Mouse (Mus musculus) kidney, adult 2 months (tissue): Measurements from ENCODE around the gene Aldh3b1. TPM values are rescaled to one million over a fixed set of nuclear protein-coding genes. Genes with fewer than 3 reads are reported as not detected.
"Not testable (repeated sequence)": the region's sequence is repeated elsewhere in the genome, so short reads cannot be mapped to it uniquely, and the experiment has no call there.

Source experiments
- DNase-seq: peaks from one replicate; pipeline ENCODE4 v3.0.0; 2021
- H3K27ac ChIP-seq: fragments of 200-500 bp; 2 replicates; pipeline ENCODE4 v1.5.1; 2012; ENCODE audit warnings: low read depth, low read length, control low read depth, inconsistent platforms; ENCODE audit not compliant: insufficient read depth
- H3K27me3 ChIP-seq: fragments of 200-500 bp; replicated peaks from 2 replicates; pipeline ENCODE4 v1.6.1; 2012; ENCODE audit warnings: mild to moderate bottlenecking, moderate library complexity, low read length, inconsistent platforms; ENCODE audit not compliant: control insufficient read depth, insufficient read depth
- H3K36me3 ChIP-seq: fragments of 200-500 bp; 2 replicates; pipeline ENCODE4 v1.6.1; 2012; ENCODE audit warnings: mild to moderate bottlenecking, moderate library complexity, low read length, inconsistent platforms; ENCODE audit not compliant: control insufficient read depth, insufficient read depth
- H3K4me1 ChIP-seq: fragments of 200-500 bp; 2 replicates; pipeline ENCODE4 v1.6.1; 2011; ENCODE audit warnings: low read length; ENCODE audit not compliant: control insufficient read depth, insufficient read depth
- H3K4me3 ChIP-seq: fragments of 200-500 bp; 2 replicates; pipeline ENCODE4 v1.5.1; 2011; ENCODE audit warnings: mild to moderate bottlenecking, low read depth, low read length, control low read depth; ENCODE audit not compliant: insufficient read depth
- CTCF ChIP-seq: fragments of 200-500 bp; conservative IDR thresholded peaks from 2 replicates; pipeline ENCODE4 v1.5.1; 2011; ENCODE audit warnings: low read depth, mild to moderate bottlenecking, control low read depth, low read length, moderate library complexity, mixed read lengths; ENCODE audit not compliant: insufficient read depth, insufficient read length
- POLR2A ChIP-seq: fragments of 200-500 bp; IDR thresholded peaks from one replicate; pipeline ENCODE4 v1.6.1; 2011; ENCODE audit warnings: low read depth, low read length, control low read depth
- WGBS: fragments of 180-500 bp; shearing (Covaris S2); methylation state at CpG from one replicate; pipeline ENCODE4 v1.1.7; 2018; 5-methylcytosine and 5-hydroxymethylcytosine counted together
- polyA plus RNA-seq: library from polyadenylated mRNA; depleted of rRNA; stranded (reverse); fragments of >200 nt; gene quantifications from 2 replicates; pipeline ENCODE4 v1.2.3, GENCODE M21; 2012

Aldh3b1 gene
- polyA plus RNA-seq, 1 experiment = 17.4 TPM

- Histone ChIP-seq H3K27ac (no peak overlapping the region), H3K4me3 (no peak overlapping the region), H3K27me3 (no peaks in the 10 kb centered on the region), H3K4me1 (peaks cover 6% of the 10 kb centered on the region), H3K36me3 (no peaks in the 10 kb centered on the region)
- 37% methylated on average over 2 of the region's 2 CpGs for WGBS
- DNase-seq = no peak
- TF ChIP-seq CTCF = peak; percentile 23; the same call in 1 of the 2 replicates
- TF ChIP-seq POLR2A = no peak
These were observed 32.9 kb upstream of the Aldh3b1 start for GRCm38 (mm10) chr19:3962469-3962868.

GRCm38 (mm10) chr19:3961805-3962204, 32.2 kb upstream of the Aldh3b1 start:
- not testable (repeated sequence) for DNase-seq, H3K27me3 ChIP-seq, H3K27ac ChIP-seq, H3K4me1 ChIP-seq, H3K4me3 ChIP-seq, H3K36me3 ChIP-seq
- WGBS = 95% methylated on average over 6 of the region's 6 CpGs

GRCm38 (mm10) chr19:3960211-3960610, 30.6 kb upstream of the Aldh3b1 start:
- no peak for TF ChIP-seq POLR2A
- no peak for TF ChIP-seq CTCF

GRCm38 (mm10) chr19:3959030-3959429, 29.4 kb upstream of the Aldh3b1 start:
- peak; percentile 91 for DNase-seq

More at GRCm38 (mm10) chr19:3960211-3960610, 30.6 kb upstream of the Aldh3b1 start:
- no peak overlapping the region for H3K4me3 ChIP-seq
- H3K4me1 ChIP-seq = peaks cover 10% of the 10 kb centered on the region
- H3K36me3 ChIP-seq = no peaks in the 10 kb centered on the region
- H3K27me3 ChIP-seq = no peaks in the 10 kb centered on the region
- WGBS = 66% methylated on average over 5 of the region's 5 CpGs
- no peak overlapping the region for H3K27ac ChIP-seq
- DNase-seq = no peak

GRCm38 (mm10) chr19:3958470-3958869, 28.9 kb upstream of the Aldh3b1 start, which contains the start of gene Aldh3b3:
Gene Aldh3b3 (plus strand): TSS chr19:3958645.
- peak; percentile 68 for DNase-seq
- no peak for TF ChIP-seq CTCF
- no peak for TF ChIP-seq POLR2A

More at GRCm38 (mm10) chr19:3959030-3959429, 29.4 kb upstream of the Aldh3b1 start:
- Histone ChIP-seq H3K27me3 (no peaks in the 10 kb centered on the region), H3K36me3 (no peaks in the 10 kb centered on the region), H3K27ac (peak overlapping the region; percentile 14; the same call in 1 of the 2 replicates), H3K4me3 (no peak overlapping the region), H3K4me1 (peaks cover 10% of the 10 kb centered on the region)
- TF ChIP-seq CTCF = no peak

GRCm38 (mm10) chr19:3957296-3958036, 27.9 kb upstream of the Aldh3b1 start:
- not testable (repeated sequence) for H3K4me1 ChIP-seq, H3K27me3 ChIP-seq, H3K4me3 ChIP-seq, H3K36me3 ChIP-seq
- 54% methylated on average over 5 of the region's 5 CpGs for WGBS
- DNase-seq = peak; percentile 78
- H3K27ac ChIP-seq = peak overlapping the region; percentile 51; the same call in 1 of the 2 replicates

More at GRCm38 (mm10) chr19:3958470-3958869, 28.9 kb upstream of the Aldh3b1 start, which contains the start of gene Aldh3b3:
- no peak within 1 kb of the TSS for H3K4me3 ChIP-seq
- H3K27me3 ChIP-seq = no peaks in the 10 kb centered on the region
- H3K36me3 ChIP-seq = no peaks in the 10 kb centered on the region
- 46% methylated on average over 4 of the region's 4 CpGs for WGBS
- H3K27ac ChIP-seq = peak within 1 kb of the TSS; percentile 51; the same call in 1 of the 2 replicates
- peaks cover 10% of the 10 kb centered on the region for H3K4me1 ChIP-seq

GRCm38 (mm10) chr19:3955804-3956203, 26.2 kb upstream of the Aldh3b1 start:
- Histone ChIP-seq H3K4me3 (no peak overlapping the region), H3K4me1 (peaks cover 10% of the 10 kb centered on the region), H3K27me3 (no peaks in the 10 kb centered on the region), H3K27ac (peak overlapping the region; percentile 39), H3K36me3 (no peaks in the 10 kb centered on the region)
- DNase-seq = peak; percentile 47
- no peak for TF ChIP-seq POLR2A
- 57% methylated on average over 4 of the region's 4 CpGs for WGBS

GRCm38 (mm10) chr19:3955033-3955432, 25.4 kb upstream of the Aldh3b1 start:
- Histone ChIP-seq H3K4me1 (peaks cover 12% of the 10 kb centered on the region), H3K4me3 (no peak overlapping the region), H3K27me3 (no peaks in the 10 kb centered on the region), H3K27ac (no peak overlapping the region), H3K36me3 (no peaks in the 10 kb centered on the region)
- peak; percentile 45 for DNase-seq
- WGBS = 58% methylated on average over 3 of the region's 3 CpGs
- no peak for TF ChIP-seq POLR2A
- no peak for TF ChIP-seq CTCF
